Mouse (Mus musculus): Measurements from ENCODE around the gene Cyb561d2. TPM values are rescaled to one million over a fixed set of nuclear protein-coding genes. Genes with fewer than 3 reads are reported as not detected.

Cyb561d2 gene
- polyA plus RNA-seq, 1 experiment from 2014 or later = 23.8 TPM

GRCm38 (mm10) chr9:107554319-107554825, 12.4 kb upstream of the Cyb561d2 start:
- Histone ChIP-seq H3K27ac (ENCODE audit: low read length) (peak overlapping the region; percentile 97), H3K9me3 (ENCODE audit: control insufficient read depth, low read depth, low read length) (no peaks in the 10 kb centered on the region), H3K27me3 (ENCODE audit: control insufficient read depth, insufficient read depth, low read length) (no peaks in the 10 kb centered on the region), H3K4me1 (ENCODE audit: control insufficient read depth, insufficient read depth, low read length) (peaks cover 46% of the 10 kb centered on the region), H3K4me2 (replicated peaks; ENCODE audit: low read depth, low read length) (peak overlapping the region; percentile 95), H3K9ac (replicated peaks; ENCODE audit: low read depth, low read length) (peak overlapping the region; percentile 85), H3K36me3 (ENCODE audit: control insufficient read depth, insufficient read depth, low read length) (peaks cover 25% of the 10 kb centered on the region), H3K4me3 (ENCODE audit: low read depth, low read length) (peak overlapping the region; percentile 74)
- peak; percentile 91 for ATAC-seq (ENCODE audit: insufficient number of reproducible peaks, insufficient read depth, low FRiP score, low read depth)
- WGBS = under 1% methylated on average over 53 of the region's 53 CpGs

GRCm38 (mm10) chr9:107553541-107554318, 11.7 kb upstream of the Cyb561d2 start:
- WGBS = 5% methylated on average over 37 of the region's 37 CpGs
- Histone ChIP-seq H3K27ac (ENCODE audit: low read length) (peak overlapping the region; percentile 78), H3K4me1 (ENCODE audit: control insufficient read depth, insufficient read depth, low read length) (peaks cover 46% of the 10 kb centered on the region), H3K27me3 (ENCODE audit: control insufficient read depth, insufficient read depth, low read length) (no peaks in the 10 kb centered on the region), H3K9ac (replicated peaks; ENCODE audit: low read depth, low read length) (peak overlapping the region; percentile 41; the same call in 1 of the 2 replicates), H3K9me3 (ENCODE audit: control insufficient read depth, low read depth, low read length) (no peaks in the 10 kb centered on the region), H3K4me3 (ENCODE audit: low read depth, low read length) (peak overlapping the region; percentile 74), H3K36me3 (ENCODE audit: control insufficient read depth, insufficient read depth, low read length) (peaks cover 18% of the 10 kb centered on the region), H3K4me2 (replicated peaks; ENCODE audit: low read depth, low read length) (peak overlapping the region; percentile 95)
- ATAC-seq (ENCODE audit: insufficient number of reproducible peaks, insufficient read depth, low FRiP score, low read depth) = no peak; the same call in 1 of the 2 replicates

GRCm38 (mm10) chr9:107552690-107553393, 10.8 kb upstream of the Cyb561d2 start:
- Histone ChIP-seq H3K4me3 (ENCODE audit: low read depth, low read length) (peak overlapping the region; percentile 74), H3K27me3 (ENCODE audit: control insufficient read depth, insufficient read depth, low read length) (no peaks in the 10 kb centered on the region), H3K9me3 (ENCODE audit: control insufficient read depth, low read depth, low read length) (no peaks in the 10 kb centered on the region), H3K36me3 (ENCODE audit: control insufficient read depth, insufficient read depth, low read length) (peaks cover 10% of the 10 kb centered on the region), H3K9ac (replicated peaks; ENCODE audit: low read depth, low read length) (no peak overlapping the region), H3K4me2 (replicated peaks; ENCODE audit: low read depth, low read length) (peak overlapping the region; percentile 95), H3K4me1 (ENCODE audit: control insufficient read depth, insufficient read depth, low read length) (peaks cover 46% of the 10 kb centered on the region), H3K27ac (ENCODE audit: low read length) (no peak overlapping the region)
- no peak for ATAC-seq (ENCODE audit: insufficient number of reproducible peaks, insufficient read depth, low FRiP score, low read depth)
- WGBS = 75% methylated on average over 5 of the region's 5 CpGs

- H3K4me1 ChIP-seq (ENCODE audit: control insufficient read depth, insufficient read depth, low read length) = peaks cover 50% of the 10 kb centered on the region
- no peaks in the 10 kb centered on the region for H3K27me3 ChIP-seq (ENCODE audit: control insufficient read depth, insufficient read depth, low read length)
- peak overlapping the region; percentile 40 for H3K27ac ChIP-seq (ENCODE audit: low read length)
- no peaks in the 10 kb centered on the region for H3K9me3 ChIP-seq (ENCODE audit: control insufficient read depth, low read depth, low read length)
- peak overlapping the region; percentile 95 for H3K4me2 ChIP-seq (replicated peaks; ENCODE audit: low read depth, low read length)
- H3K9ac ChIP-seq (replicated peaks; ENCODE audit: low read depth, low read length) = peak overlapping the region; percentile 60
- no peak for ATAC-seq (ENCODE audit: insufficient number of reproducible peaks, insufficient read depth, low FRiP score, low read depth)
- peaks cover under 1% of the 10 kb centered on the region; the same call in 1 of the 2 replicates for H3K36me3 ChIP-seq (ENCODE audit: control insufficient read depth, insufficient read depth, low read length)
- WGBS = 9% methylated on average over 8 of the region's 8 CpGs
- peak overlapping the region; percentile 74 for H3K4me3 ChIP-seq (ENCODE audit: low read depth, low read length)
These were observed 9.9 kb upstream of the Cyb561d2 start for GRCm38 (mm10) chr9:107551890-107552355.

GRCm38 (mm10) chr9:107551117-107551889, 9.3 kb upstream of the Cyb561d2 start, which contains the start of gene Rassf1:
Gene Rassf1 (plus strand): TSS chr9:107551555.
- WGBS = 1% methylated on average over 63 of the region's 63 CpGs
- ATAC-seq (ENCODE audit: insufficient number of reproducible peaks, insufficient read depth, low FRiP score, low read depth) = peak; percentile 33
- Histone ChIP-seq H3K36me3 (ENCODE audit: control insufficient read depth, insufficient read depth, low read length) (no peaks in the 10 kb centered on the region), H3K4me2 (replicated peaks; ENCODE audit: low read depth, low read length) (peak within 1 kb of the TSS; percentile 95), H3K27ac (ENCODE audit: low read length) (peak within 1 kb of the TSS; percentile 40), H3K4me3 (ENCODE audit: low read depth, low read length) (peak within 1 kb of the TSS; percentile 74), H3K27me3 (ENCODE audit: control insufficient read depth, insufficient read depth, low read length) (no peaks in the 10 kb centered on the region), H3K9me3 (ENCODE audit: control insufficient read depth, low read depth, low read length) (no peaks in the 10 kb centered on the region), H3K4me1 (ENCODE audit: control insufficient read depth, insufficient read depth, low read length) (peaks cover 50% of the 10 kb centered on the region), H3K9ac (replicated peaks; ENCODE audit: low read depth, low read length) (peak within 1 kb of the TSS; percentile 60)

GRCm38 (mm10) chr9:107550491-107551116, 8.6 kb upstream of the Cyb561d2 start:
- Histone ChIP-seq H3K4me1 (ENCODE audit: control insufficient read depth, insufficient read depth, low read length) (peaks cover 43% of the 10 kb centered on the region), H3K4me3 (ENCODE audit: low read depth, low read length) (peak overlapping the region; percentile 74), H3K36me3 (ENCODE audit: control insufficient read depth, insufficient read depth, low read length) (peaks cover 1% of the 10 kb centered on the region; the same call in 1 of the 2 replicates), H3K9ac (replicated peaks; ENCODE audit: low read depth, low read length) (peak overlapping the region; percentile 60), H3K27me3 (ENCODE audit: control insufficient read depth, insufficient read depth, low read length) (no peaks in the 10 kb centered on the region), H3K9me3 (ENCODE audit: control insufficient read depth, low read depth, low read length) (no peaks in the 10 kb centered on the region), H3K27ac (ENCODE audit: low read length) (peak overlapping the region; percentile 40; the same call in 1 of the 2 replicates), H3K4me2 (replicated peaks; ENCODE audit: low read depth, low read length) (peak overlapping the region; percentile 95)
- WGBS = 35% methylated on average over 23 of the region's 23 CpGs
- ATAC-seq (ENCODE audit: insufficient number of reproducible peaks, insufficient read depth, low FRiP score, low read depth) = no peak

- 82% methylated on average over 20 of the region's 20 CpGs for WGBS
- Histone ChIP-seq H3K36me3 (ENCODE audit: control insufficient read depth, insufficient read depth, low read length) (peaks cover 11% of the 10 kb centered on the region), H3K4me1 (ENCODE audit: control insufficient read depth, insufficient read depth, low read length) (peaks cover 39% of the 10 kb centered on the region)
These were observed 7.5 kb upstream of the Cyb561d2 start for GRCm38 (mm10) chr9:107549297-107550074.

More at GRCm38 (mm10) chr9:107549297-107550074, 7.5 kb upstream of the Cyb561d2 start:
- no peak overlapping the region for H3K9ac ChIP-seq (replicated peaks; ENCODE audit: low read depth, low read length)
- no peak overlapping the region for H3K4me2 ChIP-seq (replicated peaks; ENCODE audit: low read depth, low read length)
- no peaks in the 10 kb centered on the region for H3K9me3 ChIP-seq (ENCODE audit: control insufficient read depth, low read depth, low read length)
- H3K27me3 ChIP-seq (ENCODE audit: control insufficient read depth, insufficient read depth, low read length) = no peaks in the 10 kb centered on the region
- ATAC-seq (ENCODE audit: insufficient number of reproducible peaks, insufficient read depth, low FRiP score, low read depth) = no peak
- no peak overlapping the region for H3K4me3 ChIP-seq (ENCODE audit: low read depth, low read length)
- H3K27ac ChIP-seq (ENCODE audit: low read length) = no peak overlapping the region
